Mouse (Mus musculus) adrenal gland, postnatal 14 days (tissue): ENCODE measurements at regions not wholly inside any gene's neighbourhood (a gene's known extent, or its start where the extent isn't known, plus 50 kb on each side); places are given as distances from the start of the nearest gene placed in this dataset.
"Not testable (repeated sequence)": the region's sequence is repeated elsewhere in the genome, so short reads cannot be mapped to it uniquely, and the experiment has no call there.

Experiments
- DNase-seq: peaks from one replicate; pipeline ENCODE4 v3.0.0; 2021; ENCODE audit warnings: mixed read lengths

- no peak for DNase-seq
Observed at GRCm38 (mm10) chr2:108764703-108765102, 515.8 kb upstream of the Kif18a start.

GRCm38 (mm10) chr2:108766461-108766860 is 514.1 kb upstream of the Kif18a start:
- no peak for DNase-seq

GRCm38 (mm10) chr2:108770383-108770782 is 510.2 kb upstream of the Kif18a start:
- no peak for DNase-seq

DNA sequence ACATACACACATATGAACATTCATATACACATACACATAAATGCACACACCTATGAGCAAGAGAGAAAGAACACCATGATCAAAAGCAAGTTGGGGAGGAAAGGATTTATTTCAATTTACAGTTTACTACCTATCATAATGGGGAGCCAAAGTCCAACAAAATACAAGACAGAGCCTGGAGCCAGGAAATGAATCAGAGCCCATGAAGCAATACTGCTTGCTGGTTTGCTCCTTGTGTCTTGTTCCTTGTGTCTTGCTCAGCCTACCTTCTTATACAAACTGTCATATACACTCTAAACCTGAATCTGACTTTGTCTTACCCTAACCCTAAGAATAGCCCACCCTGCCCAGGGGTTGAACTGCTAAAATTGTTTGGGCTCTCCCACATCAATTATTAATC is 497.1 kb upstream of the Kif18a start:
- no peak for DNase-seq

DNA sequence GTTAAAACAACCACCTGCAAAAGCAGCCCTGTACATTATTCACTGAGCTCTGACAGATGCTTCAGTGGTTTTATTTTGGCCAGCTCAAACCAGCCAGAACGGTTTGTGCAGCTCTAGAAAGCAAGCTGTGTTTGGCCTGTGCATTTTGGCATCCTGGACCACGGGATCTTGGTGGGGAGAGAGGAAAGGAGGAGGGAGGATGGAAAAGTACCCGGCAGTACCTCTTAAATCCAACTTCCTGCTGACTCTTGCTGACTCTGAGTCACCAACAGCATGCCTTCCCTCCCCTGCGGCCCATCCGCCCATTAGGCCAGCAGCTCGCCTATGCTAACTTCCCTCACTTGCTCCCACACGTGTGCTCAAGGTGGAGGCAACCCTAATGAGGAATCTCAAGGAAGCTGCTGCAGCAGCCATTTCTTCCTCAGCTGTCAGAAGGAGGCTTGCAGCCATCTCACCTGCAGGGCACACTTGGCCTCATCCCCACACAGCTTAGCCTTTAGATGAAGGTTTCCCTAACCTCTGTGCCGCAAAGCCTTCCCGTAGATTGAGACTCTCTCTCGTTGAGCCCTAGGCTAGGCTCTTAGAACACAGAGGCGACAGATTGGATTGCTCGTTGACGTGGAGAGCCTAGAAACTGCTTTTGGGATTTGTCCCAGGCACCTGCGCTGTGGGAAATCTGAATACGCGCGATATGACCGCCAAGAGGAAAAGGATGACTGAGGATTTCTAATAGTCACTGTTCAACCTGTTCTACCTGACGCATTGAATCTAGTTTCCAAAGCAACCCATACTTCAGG is 495.2 kb upstream of the Kif18a start:
- no peak for DNase-seq

GRCm38 (mm10) chr2:108789166-108789565 is 491.4 kb upstream of the Kif18a start:
- no peak for DNase-seq

DNA sequence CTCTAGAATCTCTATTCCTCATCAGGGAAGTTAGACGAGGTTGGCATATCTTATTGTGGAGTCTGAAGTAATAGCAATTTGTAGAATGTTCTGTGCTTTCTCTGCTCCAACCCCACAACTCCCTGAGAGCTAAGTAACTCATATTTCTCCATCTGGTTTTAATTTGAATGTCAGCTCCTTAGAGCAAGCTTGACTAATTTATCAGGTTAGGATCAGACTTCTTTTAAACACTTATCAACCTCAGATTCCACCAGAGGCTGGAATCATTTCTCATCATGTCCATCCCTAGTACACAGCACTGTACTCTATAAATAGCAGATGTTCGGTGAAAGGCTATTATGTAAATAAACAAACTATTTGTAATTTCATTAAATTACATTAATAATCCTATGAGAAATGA is 485.4 kb upstream of the Kif18a start:
- no peak for DNase-seq

GRCm38 (mm10) chr2:108796816-108797581 is 483.5 kb upstream of the Kif18a start:
- DNase-seq = no peak

GRCm38 (mm10) chr2:108812367-108812766 is 468.2 kb upstream of the Kif18a start:
- no peak for DNase-seq

- no peak for DNase-seq
Observed at GRCm38 (mm10) chr2:108813040-108813566, 467.4 kb upstream of the Kif18a start.

- no peak for DNase-seq
Observed at GRCm38 (mm10) chr2:108816579-108816978, 464.0 kb upstream of the Kif18a start.

- peak; percentile 4 for DNase-seq
Observed at GRCm38 (mm10) chr2:108824025-108824424, 456.5 kb upstream of the Kif18a start.

DNA sequence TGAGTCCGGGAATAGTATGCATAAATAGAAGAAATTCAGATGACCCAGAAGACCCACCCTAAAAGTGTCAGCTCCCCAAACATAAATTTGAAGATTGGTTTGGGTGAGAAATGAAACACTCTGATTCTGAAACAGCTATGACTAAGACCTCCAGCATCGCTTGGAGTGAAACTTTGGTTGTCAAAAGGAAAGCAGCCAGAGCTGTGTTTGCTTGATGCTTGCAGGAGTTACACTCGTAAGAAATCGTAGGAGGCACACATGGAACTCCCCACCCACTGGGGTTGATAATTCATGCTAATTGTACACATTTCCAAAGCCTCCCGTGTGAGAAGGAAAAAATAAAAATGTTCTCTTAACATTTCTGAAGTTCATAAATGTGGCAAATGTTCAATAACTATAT is 454.6 kb upstream of the Kif18a start:
- DNase-seq = no peak

- no peak for DNase-seq
Observed at GRCm38 (mm10) chr2:108827106-108827838, 453.3 kb upstream of the Kif18a start.

DNA sequence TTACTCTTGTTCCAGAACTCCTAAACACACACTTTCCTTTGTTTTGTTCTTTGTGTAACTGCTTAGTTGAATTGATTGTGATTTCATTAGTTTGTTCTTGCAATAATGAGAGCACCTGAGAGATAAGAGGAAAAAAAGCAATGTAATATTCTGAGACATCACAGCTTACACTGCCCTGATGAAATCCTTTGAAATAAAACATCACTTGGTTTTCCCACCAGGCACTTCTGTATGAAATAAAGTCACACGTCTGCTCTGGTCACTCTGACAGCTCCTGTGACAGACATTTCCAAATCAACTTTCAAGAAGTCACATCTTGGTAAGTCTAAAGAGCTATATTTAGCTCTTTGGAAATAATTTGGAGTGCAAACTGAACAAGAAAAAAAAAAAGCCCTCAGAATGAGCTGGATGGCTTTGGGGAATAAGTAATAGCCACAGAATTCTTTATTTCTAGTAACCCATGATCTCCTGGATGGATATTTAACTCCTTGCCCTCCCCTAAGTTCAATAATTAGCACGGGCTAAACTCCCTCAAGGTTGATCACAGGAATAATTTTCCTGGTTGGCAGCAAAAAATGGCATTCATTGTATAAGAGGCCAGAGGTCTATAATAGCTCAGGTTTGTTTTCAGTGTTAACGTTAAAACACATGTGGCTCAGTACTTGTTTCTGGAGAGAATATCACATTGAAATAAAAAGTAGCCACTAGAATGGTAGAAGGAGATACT is 452.4 kb upstream of the Kif18a start:
- DNase-seq = no peak

DNA sequence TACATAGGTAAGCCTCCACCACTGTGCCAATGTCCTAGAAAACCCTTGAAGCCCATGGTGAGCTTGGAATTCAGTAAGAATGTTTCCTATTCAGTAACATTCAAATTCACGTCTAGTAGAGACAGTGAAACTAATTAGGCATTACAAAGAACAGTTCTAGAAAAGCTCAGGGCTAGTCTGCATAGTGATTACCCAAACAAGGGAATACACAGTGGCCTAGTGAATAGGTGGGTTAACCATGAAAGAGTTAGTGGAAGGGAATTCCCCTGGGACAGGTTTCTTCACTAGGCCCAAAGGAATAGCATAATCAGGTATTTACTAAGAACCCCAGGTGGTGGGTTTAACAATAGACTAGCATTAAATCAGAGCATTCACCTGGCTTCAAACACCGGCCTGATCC is 436.7 kb upstream of the Kif18a start:
- not testable (repeated sequence) for DNase-seq

DNA sequence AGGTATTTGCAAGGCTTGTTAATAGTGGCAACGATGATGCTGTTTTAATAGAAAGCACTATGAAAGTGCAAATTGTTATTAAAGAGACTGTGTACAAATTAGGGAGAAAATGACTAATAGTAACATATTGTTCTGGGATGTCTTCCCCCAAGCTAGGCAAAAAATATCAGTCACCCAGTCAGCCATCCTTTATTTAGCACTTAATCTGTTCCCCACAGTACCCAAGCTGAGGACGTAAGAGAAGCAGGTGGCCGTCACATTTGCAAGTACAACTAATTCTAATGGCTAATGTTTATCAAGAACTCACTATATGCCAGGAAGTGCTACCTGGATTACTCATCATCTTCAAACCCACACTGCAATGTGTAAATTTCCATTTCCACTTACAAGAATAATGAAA is 432.5 kb upstream of the Kif18a start:
- no peak for DNase-seq

- DNase-seq = no peak
Observed at GRCm38 (mm10) chr2:108854399-108854798, 426.1 kb upstream of the Kif18a start.

DNA sequence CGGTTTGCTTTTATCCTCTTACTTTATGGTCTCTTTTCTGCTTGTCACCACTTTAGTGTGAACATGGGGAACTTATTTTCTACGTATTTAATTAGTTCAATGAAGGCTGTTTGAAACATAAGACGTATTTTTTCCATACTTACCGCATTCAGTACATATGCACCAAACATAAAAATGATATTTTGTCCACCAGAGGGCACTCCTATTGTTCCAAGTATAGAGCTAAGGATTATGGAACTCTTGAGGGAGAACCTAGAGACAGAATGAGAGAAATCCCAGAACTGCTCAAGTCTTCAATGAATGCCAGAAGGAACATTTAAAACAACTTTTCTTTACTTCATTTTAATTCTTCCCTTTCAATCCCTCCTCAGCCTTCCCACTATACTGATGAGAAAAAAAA is 403.4 kb upstream of the Kif18a start:
- no peak for DNase-seq

DNA sequence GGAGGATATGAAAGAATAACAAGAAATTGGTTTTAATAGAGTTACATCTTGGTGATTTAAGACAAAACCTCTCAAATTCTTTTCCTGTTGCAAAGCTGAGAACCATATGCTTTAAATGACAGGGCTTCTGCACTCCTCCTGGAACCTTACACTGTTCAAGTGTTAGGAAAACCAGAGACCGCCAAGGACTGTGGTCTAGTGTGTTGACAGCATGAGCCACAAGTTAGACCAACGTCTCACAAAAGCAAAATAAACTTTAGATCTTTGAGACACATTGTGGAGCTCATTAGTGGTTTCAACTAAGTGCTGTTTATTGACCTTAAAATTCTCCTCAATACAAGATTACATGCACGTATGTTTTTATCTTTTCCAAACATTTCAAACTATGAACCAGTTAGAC is 402.9 kb upstream of the Kif18a start:
- no peak for DNase-seq

GRCm38 (mm10) chr2:108904121-108904733 is 376.3 kb upstream of the Kif18a start:
- DNase-seq = no peak

DNA sequence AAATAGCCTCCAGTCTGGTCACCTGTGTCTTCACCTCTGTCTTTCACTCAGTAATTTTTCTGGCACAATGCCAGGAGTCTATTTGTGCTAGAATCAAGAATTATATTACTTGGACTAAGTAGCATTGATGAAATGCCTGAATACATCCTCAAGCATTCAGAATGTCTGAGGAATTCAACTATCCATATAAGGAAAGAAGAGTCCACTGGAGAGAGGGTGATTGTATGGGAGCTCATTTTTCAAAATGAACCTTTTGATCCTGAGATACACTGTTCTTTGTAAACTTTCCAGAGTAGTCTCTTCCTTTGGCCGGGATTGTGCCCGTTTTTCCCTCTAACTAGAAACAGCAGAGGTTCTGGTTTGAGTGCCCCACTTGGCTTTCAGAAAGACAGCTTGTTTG is 367.0 kb upstream of the Kif18a start:
- DNase-seq = no peak
